Mouse (Mus musculus) lung, postnatal 0 days (tissue): Measurements from ENCODE around the gene Jph2. TPM values are rescaled to one million over a fixed set of nuclear protein-coding genes. Genes with fewer than 3 reads are reported as not detected.

ENCODE experiments used
- ATAC-seq: fragments of 200-750 bp; cut with Nextera tagmentation; 2 replicates; pipeline ENCODE4 v1.8.0; 2017; ENCODE audit warnings: moderate library complexity
- DNase-seq: peaks from one replicate; pipeline ENCODE4 v3.0.0-alpha.2; 2016; ENCODE audit warnings: low spot score
- H3K27ac ChIP-seq: fragments of 300-500 bp; sonication (generic); 2 replicates; pipeline ENCODE4 v1.5.1; 2014; ENCODE audit warnings: antibody characterized with exemption, mild to moderate bottlenecking, low read length, mixed read lengths
- H3K27me3 ChIP-seq: fragments of 300-500 bp; sonication (generic); replicated peaks from 2 replicates; pipeline ENCODE4 v1.6.1; 2014; ENCODE audit warnings: low read length, mixed read lengths; ENCODE audit not compliant: insufficient read depth
- H3K36me3 ChIP-seq: fragments of 300-500 bp; sonication (generic); 2 replicates; pipeline ENCODE4 v1.6.1; 2014; ENCODE audit warnings: low read length, mixed read lengths; ENCODE audit not compliant: insufficient read depth
- H3K4me1 ChIP-seq: fragments of 300-500 bp; sonication (generic); 2 replicates; pipeline ENCODE4 v1.6.1; 2014; ENCODE audit warnings: antibody characterized with exemption, low read depth, low read length, mixed read lengths; ENCODE audit not compliant: insufficient read depth
- H3K4me2 ChIP-seq: fragments of 300-500 bp; sonication (generic); replicated peaks from 2 replicates; pipeline ENCODE4 v1.6.1; 2014; ENCODE audit warnings: low read depth, mild to moderate bottlenecking, low read length, moderate library complexity, mixed read lengths
- H3K4me3 ChIP-seq: fragments of 300-500 bp; sonication (generic); 2 replicates; pipeline ENCODE4 v1.5.1; 2014; ENCODE audit warnings: low read depth, low read length
- H3K9ac ChIP-seq: fragments of 300-500 bp; sonication (generic); replicated peaks from 2 replicates; pipeline ENCODE4 v1.6.1; 2014; ENCODE audit warnings: low read depth, mild to moderate bottlenecking
- H3K9me3 ChIP-seq: fragments of 300-500 bp; sonication (generic); 2 replicates; pipeline ENCODE4 v1.6.1; 2016; ENCODE audit warnings: low read length, mixed read lengths
- CTCF ChIP-seq: IDR thresholded peaks from 2 replicates; pipeline ENCODE4 v1.5.1; 2016; ENCODE audit warnings: antibody characterized with exemption, mild to moderate bottlenecking
- EP300 ChIP-seq: IDR thresholded peaks from 2 replicates; pipeline ENCODE4 v1.6.1; 2016; ENCODE audit warnings: antibody characterized with exemption, mild to moderate bottlenecking, control low read depth
- WGBS: fragments of 180-500 bp; shearing (Covaris S2); extraction: QIAGEN DNeasy Blood & Tissue Kit; methylation state at CpG from one replicate; pipeline ENCODE4 v1.1.7; 2014; 5-methylcytosine and 5-hydroxymethylcytosine counted together
- polyA plus RNA-seq: library from polyadenylated mRNA; unstranded; fragments of >200 nt; fragmentation: Nextera tagmentation; extraction: Ambion mirVana; gene quantifications from 2 replicates; pipeline ENCODE4 v1.2.1, GENCODE M21; 2015

Jph2 gene
- polyA plus RNA-seq, 1 experiment from 2014 or later = 4.0 TPM

- 77% methylated on average over 16 of the region's 16 CpGs for WGBS
- H3K4me1 ChIP-seq = no peaks in the 10 kb centered on the region; the same call in 1 of the 2 replicates
- DNase-seq (no peak), ATAC-seq (no peak)
- no peak overlapping the region for H3K4me2 ChIP-seq
- TF ChIP-seq EP300 (no peak), CTCF (no peak)
- no peak overlapping the region for H3K9ac ChIP-seq
- no peaks in the 10 kb centered on the region for H3K27me3 ChIP-seq
- H3K4me3 ChIP-seq = no peak overlapping the region
- H3K9me3 ChIP-seq = no peaks in the 10 kb centered on the region
- H3K27ac ChIP-seq = no peak overlapping the region
- no peaks in the 10 kb centered on the region for H3K36me3 ChIP-seq
These were observed 36.8 kb downstream of the Jph2 start for GRCm38 (mm10) chr2:163360858-163361623.

- 35% methylated on average over 2 of the region's 2 CpGs for WGBS
- ATAC-seq (no peak), DNase-seq (no peak)
- H3K4me1 ChIP-seq = no peaks in the 10 kb centered on the region
- H3K36me3 ChIP-seq = no peaks in the 10 kb centered on the region
- no peak overlapping the region for H3K4me3 ChIP-seq
- H3K4me2 ChIP-seq = no peak overlapping the region
- no peaks in the 10 kb centered on the region for H3K9me3 ChIP-seq
- TF ChIP-seq CTCF = no peak
- TF ChIP-seq EP300 = no peak
- no peaks in the 10 kb centered on the region for H3K27me3 ChIP-seq
- H3K9ac ChIP-seq = no peak overlapping the region
- no peak overlapping the region for H3K27ac ChIP-seq
These were observed 38.5 kb downstream of the Jph2 start for GRCm38 (mm10) chr2:163359253-163359652.

DNA sequence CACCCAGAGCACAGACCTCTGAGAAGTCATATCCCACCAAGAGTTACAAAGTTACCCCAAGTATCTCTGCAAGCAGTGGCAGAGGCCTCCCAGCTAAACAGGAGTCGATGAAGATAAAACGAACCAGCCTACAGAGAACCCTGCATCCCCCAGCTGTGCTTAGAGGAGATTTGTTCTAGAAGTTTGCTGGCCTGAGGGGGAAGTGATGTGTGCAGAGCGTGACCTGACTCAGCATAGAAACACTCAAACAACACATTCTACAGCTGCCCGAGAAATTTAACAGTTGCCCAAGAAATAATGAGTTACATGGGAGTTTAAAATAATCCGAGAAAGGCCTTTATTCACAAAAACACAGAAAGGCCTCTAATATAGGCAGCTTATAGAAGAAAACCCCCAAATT is 39.1 kb downstream of the Jph2 start:
- DNase-seq = peak; percentile 40
- H3K4me3 ChIP-seq = no peak overlapping the region
- no peak overlapping the region for H3K27ac ChIP-seq
- no peaks in the 10 kb centered on the region for H3K27me3 ChIP-seq
- H3K9me3 ChIP-seq = no peaks in the 10 kb centered on the region
- no peak overlapping the region for H3K4me2 ChIP-seq
- TF ChIP-seq CTCF = no peak
- no peak for TF ChIP-seq EP300
- H3K4me1 ChIP-seq = no peaks in the 10 kb centered on the region
- no peaks in the 10 kb centered on the region for H3K36me3 ChIP-seq
- 51% methylated on average over 5 of the region's 5 CpGs for WGBS
- peak; percentile 36; the same call in 1 of the 2 replicates for ATAC-seq
- H3K9ac ChIP-seq = no peak overlapping the region

- ATAC-seq (peak; percentile 7; the same call in 1 of the 2 replicates), DNase-seq (no peak)
- Histone ChIP-seq H3K9me3 (no peaks in the 10 kb centered on the region), H3K9ac (no peak overlapping the region), H3K27ac (no peak overlapping the region), H3K4me2 (no peak overlapping the region), H3K4me1 (no peaks in the 10 kb centered on the region), H3K36me3 (no peaks in the 10 kb centered on the region), H3K4me3 (no peak overlapping the region), H3K27me3 (no peaks in the 10 kb centered on the region)
- 78% methylated on average over 12 of the region's 12 CpGs for WGBS
- TF ChIP-seq CTCF = no peak
- TF ChIP-seq EP300 = no peak
These were observed 41.5 kb downstream of the Jph2 start for GRCm38 (mm10) chr2:163356113-163356840.

DNA sequence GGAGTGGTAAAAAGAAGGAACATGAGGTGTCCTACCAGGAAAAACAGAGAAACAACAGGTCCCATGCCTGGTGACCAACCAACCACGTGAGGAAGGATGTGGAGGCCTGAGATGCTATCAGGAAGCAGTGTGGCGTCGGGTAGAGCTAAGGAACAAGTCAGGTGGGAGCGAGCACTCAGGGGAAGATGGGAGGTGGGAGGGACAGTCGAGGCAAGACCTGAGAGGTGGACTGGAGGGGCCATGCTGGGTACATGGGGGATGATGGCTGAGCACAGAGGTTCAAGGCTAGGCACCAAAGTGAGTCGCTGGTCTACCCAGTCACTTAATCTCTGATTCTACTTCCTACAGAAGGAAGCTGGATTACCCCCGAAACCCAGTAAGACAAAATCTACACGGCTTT is 42.1 kb downstream of the Jph2 start:
- ATAC-seq (no peak), DNase-seq (no peak)
- Histone ChIP-seq H3K9ac (no peak overlapping the region), H3K36me3 (no peaks in the 10 kb centered on the region), H3K4me3 (no peak overlapping the region), H3K9me3 (no peaks in the 10 kb centered on the region), H3K4me1 (no peaks in the 10 kb centered on the region), H3K4me2 (no peak overlapping the region), H3K27ac (no peak overlapping the region), H3K27me3 (no peaks in the 10 kb centered on the region)
- 72% methylated on average over 8 of the region's 8 CpGs for WGBS
- TF ChIP-seq EP300 = no peak
- TF ChIP-seq CTCF = no peak

DNA sequence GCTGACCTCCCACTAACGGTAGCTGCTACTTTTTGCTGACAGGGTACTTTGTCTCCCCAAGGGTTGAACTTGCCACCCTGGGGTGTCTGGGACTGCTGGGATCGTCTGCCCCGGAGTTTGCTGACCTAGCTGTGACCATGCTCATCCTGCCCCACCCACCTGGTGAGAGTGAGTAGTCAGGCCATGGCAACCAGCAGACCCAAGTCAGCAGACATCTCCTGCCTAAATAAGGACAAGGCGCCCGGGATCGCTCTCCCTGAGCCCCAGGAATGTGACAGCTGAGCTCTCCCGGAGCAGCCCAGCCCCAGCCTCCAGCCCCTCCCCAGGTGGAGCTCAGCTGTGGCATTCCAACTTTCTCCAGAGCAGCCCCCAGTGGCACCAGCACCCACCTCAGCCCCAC is 44.1 kb downstream of the Jph2 start:
- Histone ChIP-seq H3K36me3 (no peaks in the 10 kb centered on the region), H3K9me3 (no peaks in the 10 kb centered on the region), H3K4me2 (no peak overlapping the region), H3K4me1 (no peaks in the 10 kb centered on the region), H3K9ac (no peak overlapping the region), H3K27me3 (no peaks in the 10 kb centered on the region), H3K27ac (no peak overlapping the region; the same call in 1 of the 2 replicates), H3K4me3 (no peak overlapping the region)
- DNase-seq (peak; percentile 52), ATAC-seq (peak; percentile 70)
- 4% methylated on average over 7 of the region's 7 CpGs for WGBS
- TF ChIP-seq EP300 (no peak), CTCF (no peak)
